Mouse (Mus musculus) erythroblast, embryonic 14.5 days (primary cell): Measurements from ENCODE around the gene Slfn9.
"Not testable (repeated sequence)": the region's sequence is repeated elsewhere in the genome, so short reads cannot be mapped to it uniquely, and the experiment has no call there.

Experiments used
- GATA1 ChIP-seq: IDR thresholded peaks from 2 replicates; pipeline ENCODE4 v1.6.1; 2012; ENCODE audit warnings: low read length, inconsistent platforms, mixed read lengths
- TAL1 ChIP-seq: IDR thresholded peaks from 3 replicates; pipeline ENCODE4 v1.6.1; 2012; ENCODE audit warnings: low read length, inconsistent platforms, mixed read lengths

GRCm38 (mm10) chr11:83019561-83020519, 28.2 kb upstream of the Slfn9 start:
- not testable (repeated sequence) for TF ChIP-seq GATA1, TAL1
